ENCODE assay signal across 23 mouse cellular contexts in genomic region chr15:81156453-81156852, GRCm38 (mm10). TPM values are rescaled to one million over a fixed set of nuclear protein-coding genes. Genes with fewer than 3 reads are reported as not detected.
DNase-seq lines count a peak whose midpoint lies in the region; ATAC-seq and TF ChIP-seq lines count a peak whose summit lies in the region.
"Had no signal": no experiment of that assay in that cellular context is flagged by ENCODE, and none has a peak within 500 bp of the region (broad histone marks: within the 10 kb centered on the region; RNA-seq: fewer than 3 reads in every experiment).

No protein-coding gene starts in this region.

- no peak for DNase-seq in heart, adult 2 months
- DNase-seq in heart, postnatal 25 days (ENCODE audit: low spot score), result no peak
- no peak for DNase-seq in liver, postnatal 0 days
- DNase-seq in liver, result no peak
- DNase-seq in CH12.LX (ENCODE audit: extremely low read depth), result no peak
- peak; percentile 46 for DNase-seq in induced T-regulatory cell, adult 2 months (ENCODE audit: low read depth)
- no peak for DNase-seq in adrenal gland, adult 2 months
- DNase-seq: cerebellum, adult 8-10 months; gastrocnemius, postnatal 25 days; right cerebral cortex, postnatal 14 days; thymus, postnatal 14 days had no signal

- peak; percentile 51 for TF ChIP-seq CTCF in heart, adult 2 months (IDR thresholded peaks at IDR 0.05)
- TF ChIP-seq CTCF in liver, postnatal 0 days (IDR thresholded peaks at IDR 0.05; ENCODE audit: low read depth), result peak; percentile 32; the same call in 1 of the 2 replicates
- TF ChIP-seq CTCF in CH12.LX (conservative IDR thresholded peaks at IDR 0.05 in 1 of 2, IDR thresholded peaks at IDR 0.05 in 1 of 2; ENCODE audit: low read depth in 2 of 2, low read length in 2 of 2), result peak; percentile 7 to 39; a peak in 1 of 4 replicates

- TF ChIP-seq RAD21 in CH12.LX (IDR thresholded peaks at IDR 0.05; ENCODE audit: low read depth, low read length), result no peak; the same call in 1 of the 2 replicates

- ATAC-seq in liver, postnatal 0 days, result no peak
- ATAC-seq in activated CD4-positive, CD25-positive, alpha-beta regulatory T cell, adult 4 months, result no peak
- ATAC-seq: forebrain, embryonic 13.5 days had no signal

- in situ Hi-C loops in CH12.LX (cut with MboI; ENCODE audit: low pct_ligation_motif_present, low pct_unique_long_range_greater_than_20kb, low sequenced_read_pairs), result loop anchor here (5.0 kb wide), 1 partner anchor 41 kb away; no protein-coding TSS in a partner anchor

- H3K4me2 ChIP-seq in liver, postnatal 0 days (ENCODE audit: low read depth, low read length), result no peak overlapping the region
- H3K4me2 ChIP-seq in CH12.LX (ENCODE audit: insufficient read depth, low read depth, poor library complexity, severe bottlenecking), result no peak overlapping the region
- H3K4me2 ChIP-seq: embryonic facial prominence, embryonic 12.5 days; forebrain, embryonic 13.5 days; hindbrain, embryonic 13.5 days; liver, embryonic 11.5 days; lung, embryonic 15.5 days; midbrain, embryonic 12.5 days; neural tube, embryonic 15.5 days had no signal

- WGBS in heart, adult 2 months, result 85% methylated on average over 2 of the region's 2 CpGs
- 68% methylated on average over 2 of the region's 2 CpGs for WGBS in liver, postnatal 0 days (ENCODE audit: insufficient replicate concordance)

- no peaks in the 10 kb centered on the region; the same call in 1 of the 2 replicates for H3K36me3 ChIP-seq in heart, adult 2 months (ENCODE audit: control insufficient read depth, insufficient read depth, low read length)
- H3K36me3 ChIP-seq in liver, postnatal 0 days (replicated peaks; ENCODE audit: insufficient read depth, low read length), result no peaks in the 10 kb centered on the region
- H3K36me3 ChIP-seq in CH12.LX (replicated peaks in 1 of 2; ENCODE audit: control insufficient read depth in 1 of 2, insufficient read depth in 1 of 2, low read length in 1 of 2), result peaks cover 0 to 11% of the 10 kb centered on the region in 2 experiments
- H3K36me3 ChIP-seq: embryonic facial prominence, embryonic 12.5 days; heart, embryonic 10.5 days; hindbrain, embryonic 13.5 days; lung, embryonic 15.5 days; midbrain, embryonic 12.5 days; neural tube, embryonic 15.5 days had no signal

- no peaks in the 10 kb centered on the region for H3K27me3 ChIP-seq in heart, adult 2 months (ENCODE audit: control insufficient read depth, insufficient read depth, low read length)
- H3K27me3 ChIP-seq in liver, postnatal 0 days (ENCODE audit: insufficient read depth, low read length), result no peaks in the 10 kb centered on the region
- H3K27me3 ChIP-seq in CH12.LX (replicated peaks), result no peaks in the 10 kb centered on the region
- H3K27me3 ChIP-seq: embryonic facial prominence, embryonic 12.5 days; forebrain, embryonic 13.5 days; hindbrain, embryonic 13.5 days; lung, embryonic 15.5 days; midbrain, embryonic 12.5 days; neural tube, embryonic 15.5 days had no signal

- intact Hi-C loops in heart, adult 2 months (cut with DNase I), result no loop called here
- intact Hi-C loops in heart, postnatal 25 days (cut with DNase I), result no loop called here

- H3K4me1 ChIP-seq in heart, adult 2 months (ENCODE audit: control insufficient read depth, insufficient read depth, low read length), result peaks cover 1% of the 10 kb centered on the region; the same call in 1 of the 2 replicates
- H3K4me1 ChIP-seq in liver, postnatal 0 days (ENCODE audit: insufficient read depth), result peaks cover 14% of the 10 kb centered on the region
- H3K4me1 ChIP-seq in CH12.LX (ENCODE audit: control insufficient read depth in 1 of 2, insufficient read depth in 2 of 2), result peaks cover 8 to 40% of the 10 kb centered on the region in 2 experiments
- H3K4me1 ChIP-seq: forebrain, embryonic 13.5 days; limb, embryonic 10.5 days; midbrain, embryonic 12.5 days had no signal

- dilution Hi-C loops in CH12.LX (cut with MboI; ENCODE audit: extremely low pct_ligation_motif_present, extremely low pct_unique_long_range_greater_than_20kb, low sequenced_read_pairs), result no loop called here

- TF ChIP-seq POLR2A in heart, adult 2 months (IDR thresholded peaks at IDR 0.05; ENCODE audit: insufficient read depth, low read depth, low read length), result no peak
- TF ChIP-seq POLR2A in CH12.LX (IDR thresholded peaks at IDR 0.05; ENCODE audit: low read depth, low read length), result no peak

- H3K79me2 ChIP-seq in heart, adult 2 months (replicated peaks; ENCODE audit: control insufficient read depth, insufficient read depth, low read length), result peaks cover 1% of the 10 kb centered on the region; the same call in 1 of the 2 replicates
- 0 out of 2 replicates have a peak, but pooled peaks cover 3% of the 10 kb centered on the region for H3K79me2 ChIP-seq in CH12.LX (replicated peaks; ENCODE audit: control insufficient read depth, extremely low read depth, insufficient read depth, poor library complexity, severe bottlenecking)

- no peak for TF ChIP-seq EP300 in heart, adult 2 months (IDR thresholded peaks at IDR 0.05; ENCODE audit: insufficient read depth, low read depth, low read length)
- TF ChIP-seq EP300 in liver, postnatal 0 days (IDR thresholded peaks at IDR 0.05; ENCODE audit: low read depth), result no peak
- TF ChIP-seq EP300 in CH12.LX (IDR thresholded peaks at IDR 0.05; ENCODE audit: low read length), result no peak

- H3K27ac ChIP-seq in heart, adult 2 months, result no peak overlapping the region
- no peak overlapping the region for H3K27ac ChIP-seq in liver, postnatal 0 days (ENCODE audit: low read depth)
- no peak overlapping the region for H3K27ac ChIP-seq in CH12.LX (ENCODE audit: insufficient read depth, low read depth)
- H3K27ac ChIP-seq: embryonic facial prominence, embryonic 12.5 days; forebrain, embryonic 13.5 days; heart, embryonic 10.5 days; hindbrain, embryonic 13.5 days; limb, embryonic 10.5 days; lung, embryonic 15.5 days; midbrain, embryonic 12.5 days; neural tube, embryonic 15.5 days had no signal

- H3K9ac ChIP-seq in heart, adult 2 months (ENCODE audit: low read depth, low read length), result no peak overlapping the region
- H3K9ac ChIP-seq in liver, postnatal 0 days (replicated peaks), result no peak overlapping the region
- no peak overlapping the region for H3K9ac ChIP-seq in CH12.LX (ENCODE audit: insufficient read depth, low read depth)
- H3K9ac ChIP-seq: embryonic facial prominence, embryonic 12.5 days; forebrain, embryonic 13.5 days; hindbrain, embryonic 13.5 days; lung, embryonic 15.5 days; midbrain, embryonic 12.5 days; neural tube, embryonic 15.5 days had no signal

- H3K4me3 ChIP-seq in heart, adult 2 months, result no peak overlapping the region
- H3K4me3 ChIP-seq in liver, postnatal 0 days (ENCODE audit: low read depth, low read length), result no peak overlapping the region
- H3K4me3 ChIP-seq in CH12.LX (replicated peaks in 1 of 3; ENCODE audit: low read depth in 2 of 3, low read length in 2 of 3, poor library complexity in 1 of 3), result no peak overlapping the region
- H3K4me3 ChIP-seq: embryonic facial prominence, embryonic 12.5 days; erythroblast, embryonic 14.5 days; forebrain, embryonic 13.5 days; heart, embryonic 10.5 days; hindbrain, embryonic 13.5 days; limb, embryonic 10.5 days; lung, embryonic 15.5 days; midbrain, embryonic 12.5 days; neural tube, embryonic 15.5 days had no signal

- no peaks in the 10 kb centered on the region for H3K9me3 ChIP-seq in liver, postnatal 0 days (ENCODE audit: low read length)
- H3K9me3 ChIP-seq in CH12.LX (replicated peaks; ENCODE audit: low read length), result no peaks in the 10 kb centered on the region
- H3K9me3 ChIP-seq: embryonic facial prominence, embryonic 12.5 days; forebrain, embryonic 13.5 days; G1E; heart, embryonic 10.5 days; hindbrain, embryonic 13.5 days; limb, embryonic 10.5 days; lung, embryonic 15.5 days; midbrain, embryonic 12.5 days; neural tube, embryonic 15.5 days had no signal

TF ChIP-seq in CH12.LX, 34 proteins besides CTCF, POLR2A, EP300 and RAD21:
- TF ChIP-seq GABPA (IDR thresholded peaks at IDR 0.05; ENCODE audit: insufficient replicate concordance, low read depth, low read length) (no peak), SMC3 (IDR thresholded peaks at IDR 0.05; ENCODE audit: low read depth, low read length) (peak; percentile 19; the same call in 1 of the 2 replicates)

RNA-seq across cellular contexts. Expression of gene Mrtfa, which starts 34.1 kb away (rescaled TPM):
- total RNA-seq in heart, adult 2 months (2021), result 10 to 100 TPM in 1 of 2 experiments, 1 to 10 TPM in 1; 7.2 to 11.0 TPM
- 9.0 and 9.6 TPM in 2 replicates for polyA plus RNA-seq in heart, adult 2 months (2012; rRNA removed)
- 1 to 10 TPM; 8.2 to 9.1 TPM for total RNA-seq in heart, postnatal 25 days (2021)
- polyA plus RNA-seq in liver, postnatal 0 days (2015; fragmentation: Nextera tagmentation; extraction: Ambion mirVana), result 4.3 and 4.5 TPM in 2 replicates
- total RNA-seq in CH12.LX (2012; rRNA removed), result 7.3 and 8.2 TPM in 2 replicates
- total RNA-seq in CH12.LX (2014; rRNA removed), result 4.1 and 4.6 TPM in 2 replicates
- polyA plus RNA-seq in CH12.LX (2012; ENCODE audit: insufficient read length, low read depth), result 20.1 and 23.2 TPM in 2 replicates
- total RNA-seq in adrenal gland, adult 2 months (2021), result 10 to 100 TPM; 27.3 to 30.0 TPM
- 33.0 and 39.6 TPM in 2 replicates for polyA plus RNA-seq in adrenal gland, adult 2 months (2012; rRNA removed)
- polyA plus RNA-seq in activated CD4-positive, CD25-positive, alpha-beta regulatory T cell, adult 4 months (2017; shearing (Covaris generic)), result 10 to 100 TPM; 45.2 to 54.3 TPM
